Mouse (Mus musculus) kidney, adult 2 months (tissue): ENCODE results near the gene Pfn1.

ENCODE experiments used
- CTCF ChIP-seq: fragments of 200-500 bp; conservative IDR thresholded peaks from 2 replicates; pipeline ENCODE4 v1.5.1; 2011; ENCODE audit warnings: low read depth, mild to moderate bottlenecking, control low read depth, low read length, moderate library complexity, mixed read lengths; ENCODE audit not compliant: insufficient read depth, insufficient read length
- POLR2A ChIP-seq: fragments of 200-500 bp; IDR thresholded peaks from one replicate; pipeline ENCODE4 v1.6.1; 2011; ENCODE audit warnings: low read depth, low read length, control low read depth

GRCm38 (mm10) chr11:70701984-70702733 lies 47.7 kb upstream of the Pfn1 start:
- TF ChIP-seq CTCF: no peak
- TF ChIP-seq POLR2A: no peak
